Mouse (Mus musculus) cerebellum, adult 11 months (tissue): ENCODE measurements around the gene Rsl24d1.
"Not testable (repeated sequence)": the region's sequence is repeated elsewhere in the genome, so short reads cannot be mapped to it uniquely, and the experiment has no call there.

Experiments
- DNase-seq: peaks from one replicate; pipeline ENCODE4 v3.0.0; 2022

Gene Rsl24d1

GRCm38 (mm10) chr9:73112919-73113906 is at the start of gene Rsl24d1:
TSS of gene Rsl24d1 (plus strand) at chr9:73113426.
- DNase-seq, result peak; percentile 79

DNA sequence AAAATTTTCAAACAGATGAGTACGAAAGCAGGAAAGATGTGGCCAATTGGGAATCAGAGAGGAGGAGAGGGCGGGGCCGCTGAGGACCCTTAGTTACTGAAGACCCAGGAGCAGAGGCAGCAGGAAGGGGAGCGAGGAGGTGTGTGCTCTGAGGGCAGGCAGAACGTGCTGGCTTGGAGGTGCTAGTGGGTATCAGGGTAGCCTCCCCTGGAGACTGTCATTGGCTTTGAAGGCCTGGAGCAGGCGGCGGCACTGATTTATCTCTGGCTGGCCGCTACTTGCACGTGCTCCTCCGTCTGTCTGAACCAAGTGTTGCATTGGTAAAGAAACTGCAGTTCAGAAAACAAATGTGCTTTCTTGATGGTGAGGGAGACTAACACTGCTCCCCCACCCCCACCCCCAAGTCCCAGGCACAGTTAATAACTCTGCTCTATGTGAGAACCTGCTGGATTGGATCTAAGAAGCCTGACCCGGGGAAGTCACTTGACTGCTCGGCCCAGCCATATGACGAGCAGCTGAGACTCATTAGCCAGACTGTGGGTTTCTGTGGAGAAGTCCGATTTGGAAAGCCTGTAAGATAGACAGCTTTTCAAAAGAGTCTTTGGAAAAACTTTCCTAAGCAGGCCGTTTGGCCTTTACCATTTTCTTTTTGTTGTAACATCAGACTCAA is 49.5 kb upstream of the Rsl24d1 start:
- no peak for DNase-seq

- no peak for DNase-seq
Observed at GRCm38 (mm10) chr9:73067086-73067485, 46.1 kb upstream of the Rsl24d1 start.

GRCm38 (mm10) chr9:73068230-73068679 is 45.0 kb upstream of the Rsl24d1 start:
- no peak for DNase-seq

- DNase-seq, result no peak
Observed at GRCm38 (mm10) chr9:73068688-73069087, 44.5 kb upstream of the Rsl24d1 start.

GRCm38 (mm10) chr9:73070971-73071659 is 42.1 kb upstream of the Rsl24d1 start:
- DNase-seq, result no peak

GRCm38 (mm10) chr9:73072426-73072825 is 40.8 kb upstream of the Rsl24d1 start:
- DNase-seq, result no peak

DNA sequence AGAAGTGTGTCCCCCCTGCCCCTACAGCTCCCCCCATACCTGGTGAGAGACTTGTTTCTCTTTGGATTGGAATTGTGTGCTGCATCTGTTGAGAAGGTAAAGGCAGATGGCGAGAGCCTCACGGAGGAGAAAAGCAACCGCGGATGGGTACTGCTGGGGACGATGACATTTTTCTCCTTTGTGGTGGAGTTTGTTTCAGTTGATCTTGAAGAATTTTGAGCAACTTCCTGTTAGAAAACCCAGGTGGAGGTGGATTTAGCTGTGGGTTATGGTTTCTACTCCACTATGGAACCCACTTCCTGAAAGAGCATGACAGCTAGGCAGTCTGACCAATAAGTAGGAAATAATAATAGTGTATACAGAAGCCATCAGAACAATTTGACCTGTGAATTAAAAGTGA is 40.1 kb upstream of the Rsl24d1 start:
- no peak for DNase-seq

GRCm38 (mm10) chr9:73079349-73079748 is 33.9 kb upstream of the Rsl24d1 start:
- not testable (repeated sequence) for DNase-seq

- DNase-seq, result no peak
Observed at GRCm38 (mm10) chr9:73079801-73080325, 33.4 kb upstream of the Rsl24d1 start.

- peak; percentile 84 for DNase-seq
Observed at GRCm38 (mm10) chr9:73082291-73083000, 30.8 kb upstream of the Rsl24d1 start.

DNA sequence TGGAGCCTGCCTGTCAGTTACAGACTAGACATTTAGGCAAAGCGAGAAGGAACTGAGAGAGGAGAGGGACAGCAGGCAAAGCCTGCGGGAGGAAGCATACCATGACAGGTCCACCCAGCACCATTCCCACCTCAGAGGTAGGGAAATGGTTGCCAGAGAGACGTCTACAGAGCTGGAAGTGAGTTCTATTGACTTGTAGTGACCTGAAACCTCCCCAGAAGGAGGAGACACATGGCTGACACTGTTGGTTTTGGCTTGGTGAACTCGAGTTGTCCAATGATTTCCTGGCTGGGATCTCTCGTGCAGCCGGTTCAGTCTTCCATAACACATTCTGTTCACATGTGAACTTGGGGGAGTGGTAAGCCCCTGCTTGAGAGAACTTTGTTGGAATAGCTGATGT is 29.3 kb upstream of the Rsl24d1 start:
- no peak for DNase-seq

DNA sequence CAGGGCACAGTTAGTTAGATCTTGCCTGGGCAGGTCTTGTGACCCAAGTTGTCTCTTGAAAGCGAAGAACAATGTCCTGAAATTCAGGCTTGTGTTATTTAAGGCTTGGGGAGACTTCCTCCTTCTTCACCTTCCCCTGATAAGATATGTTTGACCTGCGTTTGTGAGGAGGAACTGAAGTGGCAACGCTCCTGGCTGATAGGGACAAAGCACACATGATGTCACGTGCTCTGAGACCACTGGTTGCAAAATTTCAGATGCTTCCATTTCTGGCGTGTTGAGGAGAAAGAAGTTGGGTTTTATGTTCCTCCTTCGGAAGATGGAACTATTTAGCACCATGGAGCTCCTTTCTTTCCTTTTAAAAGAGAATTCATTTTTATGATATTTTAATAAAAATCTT is 27.4 kb upstream of the Rsl24d1 start:
- DNase-seq, result no peak

DNA sequence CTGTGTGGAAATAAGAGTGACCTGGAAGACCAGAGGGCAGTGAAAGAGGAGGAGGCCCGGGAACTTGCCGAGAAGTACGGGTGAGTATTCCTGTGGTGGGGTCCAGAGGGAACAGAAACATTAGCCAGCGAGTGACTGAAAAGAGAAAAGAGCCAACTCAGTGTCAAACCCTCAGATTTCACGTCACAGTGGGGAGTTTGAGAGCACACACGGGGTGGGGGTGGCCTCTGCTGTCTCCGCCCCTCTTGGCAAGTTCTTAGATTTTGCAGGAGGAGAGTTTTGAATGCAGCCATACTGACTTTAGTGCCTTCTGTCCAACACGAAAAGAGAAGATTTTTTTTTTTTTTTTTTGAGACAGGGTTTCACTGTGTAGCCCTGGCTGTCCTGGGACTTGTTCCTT is 26.1 kb upstream of the Rsl24d1 start:
- no peak for DNase-seq

GRCm38 (mm10) chr9:73087581-73087980 is 25.6 kb upstream of the Rsl24d1 start:
- no peak for DNase-seq

DNA sequence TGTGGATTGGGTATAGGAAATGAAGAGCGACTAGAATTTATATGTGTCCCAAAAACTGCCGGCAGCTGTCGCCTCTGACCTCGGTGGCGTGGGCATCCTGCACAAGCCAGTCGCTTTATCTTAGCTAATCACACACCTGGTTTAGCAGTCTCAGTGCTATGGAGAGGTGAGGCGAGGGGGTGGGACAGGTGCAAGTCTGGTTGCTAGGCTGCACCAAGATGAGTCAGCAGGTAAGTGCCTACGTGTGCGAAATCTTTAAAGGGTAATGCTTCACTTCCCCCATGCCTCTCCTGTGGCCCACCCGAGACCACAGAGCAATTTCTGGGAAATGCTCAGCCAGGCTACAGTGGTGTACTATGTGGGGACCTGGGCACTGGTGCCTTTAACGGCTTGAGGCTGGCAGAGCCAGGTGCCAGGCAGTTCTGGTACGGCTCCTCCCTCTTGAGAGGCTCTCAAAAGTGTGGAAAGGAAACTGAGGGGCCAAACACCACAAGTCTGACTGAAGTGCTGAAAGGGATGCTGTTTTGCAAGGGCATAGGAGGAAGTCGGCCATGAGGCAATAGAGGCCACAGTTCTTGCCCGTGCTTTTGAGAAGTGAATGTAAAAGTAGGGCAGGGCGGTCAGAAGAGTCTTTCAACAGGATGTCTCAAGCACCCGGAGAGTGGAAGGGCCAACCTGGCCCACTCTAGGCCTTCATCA is 23.9 kb upstream of the Rsl24d1 start:
- no peak for DNase-seq

GRCm38 (mm10) chr9:73090121-73090520 is 23.1 kb upstream of the Rsl24d1 start:
- no peak for DNase-seq

- DNase-seq, result no peak
Observed at GRCm38 (mm10) chr9:73091747-73092146, 21.5 kb upstream of the Rsl24d1 start.

DNA sequence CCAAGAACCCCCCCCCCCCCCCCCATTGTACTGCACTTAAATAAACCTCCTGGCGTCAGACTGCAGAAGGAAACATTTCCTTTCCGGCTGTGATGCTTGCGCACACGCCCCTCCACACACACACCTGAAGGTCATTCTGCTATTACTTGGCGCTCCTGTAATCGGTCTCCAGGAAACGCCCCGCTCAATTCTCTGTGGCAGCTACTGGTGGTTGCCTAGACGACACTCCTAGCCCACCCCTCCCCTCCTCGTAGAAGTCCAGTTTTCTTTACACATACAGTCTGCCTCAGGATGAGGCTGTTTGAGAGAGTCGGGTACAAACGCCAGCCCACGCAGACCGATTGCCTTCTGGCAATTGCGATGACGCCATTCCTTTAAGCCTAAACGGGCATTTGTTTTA is 18.6 kb upstream of the Rsl24d1 start:
- DNase-seq, result no peak

- no peak for DNase-seq
Observed at GRCm38 (mm10) chr9:73097898-73098297, 15.3 kb upstream of the Rsl24d1 start.

- no peak for DNase-seq
Observed at GRCm38 (mm10) chr9:73101536-73101935, 11.7 kb upstream of the Rsl24d1 start, which contains the start of gene Khdc3. TSS of gene Khdc3 (plus strand) at chr9:73101836.

DNA sequence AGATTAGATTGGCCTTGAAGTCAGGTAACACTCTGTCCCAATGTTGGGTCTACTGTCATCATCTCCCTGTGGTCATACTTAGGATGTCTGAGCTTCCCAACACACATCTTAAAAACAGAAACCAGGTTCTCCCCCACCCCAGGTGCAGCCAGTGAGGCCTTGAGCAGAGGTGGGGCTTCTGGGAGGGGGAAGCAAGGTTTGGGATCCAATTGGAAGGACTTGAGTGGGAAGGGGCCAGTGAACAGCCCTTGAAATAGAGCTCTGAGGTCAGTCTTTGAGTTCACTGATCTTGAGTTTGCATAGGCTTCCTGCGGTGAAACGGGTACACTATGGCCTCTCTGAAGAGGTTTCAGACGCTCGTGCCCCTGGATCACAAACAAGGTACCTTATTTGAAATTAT is 11.0 kb upstream of the Rsl24d1 start, which contains the start of gene Gm20509:
TSS of gene Gm20509 (plus strand) at position 290 of the 400 bp plus-strand sequence.
- DNase-seq, result no peak
